Mouse (Mus musculus): ENCODE results near the gene Bola3. TPM values are rescaled to one million over a fixed set of nuclear protein-coding genes. Genes with fewer than 3 reads are reported as not detected.
A peak's percentile ranks its signal among the peaks of the same experiment; 100 is the strongest.

Bola3 gene
- polyA plus RNA-seq, 1 experiment from 2014 or later: 144 TPM

- Histone ChIP-seq H3K4me1 (ENCODE audit: control insufficient read depth, insufficient read depth, low read length) (no peaks in the 10 kb centered on the region), H3K4me2 (ENCODE audit: low read depth, low read length) (no peak overlapping the region), H3K4me3 (ENCODE audit: low read depth, low read length) (no peak overlapping the region), H3K9me3 (replicated peaks; ENCODE audit: control insufficient read depth, low read length) (no peaks in the 10 kb centered on the region), H3K9ac (replicated peaks; ENCODE audit: low read length) (no peak overlapping the region), H3K36me3 (replicated peaks; ENCODE audit: control insufficient read depth, insufficient read depth, low read depth, low read length) (peaks cover under 1% of the 10 kb centered on the region), H3K27ac (replicated peaks; ENCODE audit: low read depth, low read length) (no peak overlapping the region), H3K27me3 (ENCODE audit: control insufficient read depth, insufficient read depth, low read length) (no peaks in the 10 kb centered on the region)
- 73% methylated on average over 11 of the region's 11 CpGs for WGBS
- no peak for ATAC-seq (replicated peaks; ENCODE audit: insufficient number of reproducible peaks, low FRiP score, low TSS enrichment, low read depth)
- peak; percentile 23 for DNase-seq (ENCODE audit: low spot score)
These were observed 12.7 kb downstream of the Bola3 start for GRCm38 (mm10) chr6:83361523-83362248.

GRCm38 (mm10) chr6:83363075-83363474, 14.1 kb downstream of the Bola3 start:
- DNase-seq (ENCODE audit: low spot score) (no peak), ATAC-seq (replicated peaks; ENCODE audit: insufficient number of reproducible peaks, low FRiP score, low TSS enrichment, low read depth) (no peak)
- H3K27ac ChIP-seq (replicated peaks; ENCODE audit: low read depth, low read length): no peak overlapping the region
- H3K4me3 ChIP-seq (ENCODE audit: low read depth, low read length): no peak overlapping the region
- no peak overlapping the region for H3K9ac ChIP-seq (replicated peaks; ENCODE audit: low read length)
- no peaks in the 10 kb centered on the region for H3K27me3 ChIP-seq (ENCODE audit: control insufficient read depth, insufficient read depth, low read length)
- WGBS: 91% methylated on average over 12 of the region's 12 CpGs
- H3K4me2 ChIP-seq (ENCODE audit: low read depth, low read length): no peak overlapping the region
- peaks cover 6% of the 10 kb centered on the region for H3K36me3 ChIP-seq (replicated peaks; ENCODE audit: control insufficient read depth, insufficient read depth, low read depth, low read length)
- H3K9me3 ChIP-seq (replicated peaks; ENCODE audit: control insufficient read depth, low read length): no peaks in the 10 kb centered on the region
- no peaks in the 10 kb centered on the region for H3K4me1 ChIP-seq (ENCODE audit: control insufficient read depth, insufficient read depth, low read length)

GRCm38 (mm10) chr6:83370316-83370965, 21.5 kb downstream of the Bola3 start:
- no peak for ATAC-seq (replicated peaks; ENCODE audit: insufficient number of reproducible peaks, low FRiP score, low TSS enrichment, low read depth)
- H3K9ac ChIP-seq (replicated peaks; ENCODE audit: low read length): no peak overlapping the region
- H3K4me1 ChIP-seq (ENCODE audit: control insufficient read depth, insufficient read depth, low read length): no peaks in the 10 kb centered on the region
- H3K36me3 ChIP-seq (replicated peaks; ENCODE audit: control insufficient read depth, insufficient read depth, low read depth, low read length): peaks cover 27% of the 10 kb centered on the region
- no peak overlapping the region for H3K27ac ChIP-seq (replicated peaks; ENCODE audit: low read depth, low read length)
- no peaks in the 10 kb centered on the region for H3K9me3 ChIP-seq (replicated peaks; ENCODE audit: control insufficient read depth, low read length)
- 91% methylated on average over 21 of the region's 21 CpGs for WGBS
- DNase-seq (ENCODE audit: low spot score): no peak
- H3K27me3 ChIP-seq (ENCODE audit: control insufficient read depth, insufficient read depth, low read length): no peaks in the 10 kb centered on the region
- H3K4me3 ChIP-seq (ENCODE audit: low read depth, low read length): no peak overlapping the region
- no peak overlapping the region for H3K4me2 ChIP-seq (ENCODE audit: low read depth, low read length)

- DNase-seq (ENCODE audit: low spot score) (no peak), ATAC-seq (replicated peaks; ENCODE audit: insufficient number of reproducible peaks, low FRiP score, low TSS enrichment, low read depth) (no peak)
- no peak overlapping the region for H3K27ac ChIP-seq (replicated peaks; ENCODE audit: low read depth, low read length)
- no peaks in the 10 kb centered on the region for H3K4me1 ChIP-seq (ENCODE audit: control insufficient read depth, insufficient read depth, low read length)
- H3K4me2 ChIP-seq (ENCODE audit: low read depth, low read length): no peak overlapping the region
- no peaks in the 10 kb centered on the region for H3K27me3 ChIP-seq (ENCODE audit: control insufficient read depth, insufficient read depth, low read length)
- 86% methylated on average over 3 of the region's 3 CpGs for WGBS
- H3K4me3 ChIP-seq (ENCODE audit: low read depth, low read length): no peak overlapping the region
- peaks cover 27% of the 10 kb centered on the region for H3K36me3 ChIP-seq (replicated peaks; ENCODE audit: control insufficient read depth, insufficient read depth, low read depth, low read length)
- no peak overlapping the region for H3K9ac ChIP-seq (replicated peaks; ENCODE audit: low read length)
- H3K9me3 ChIP-seq (replicated peaks; ENCODE audit: control insufficient read depth, low read length): no peaks in the 10 kb centered on the region
These were observed 22.4 kb downstream of the Bola3 start for GRCm38 (mm10) chr6:83371350-83371749.

GRCm38 (mm10) chr6:83373704-83374300, 24.9 kb downstream of the Bola3 start:
- Histone ChIP-seq H3K4me1 (ENCODE audit: control insufficient read depth, insufficient read depth, low read length) (no peaks in the 10 kb centered on the region), H3K4me2 (ENCODE audit: low read depth, low read length) (no peak overlapping the region), H3K27ac (replicated peaks; ENCODE audit: low read depth, low read length) (no peak overlapping the region), H3K36me3 (replicated peaks; ENCODE audit: control insufficient read depth, insufficient read depth, low read depth, low read length) (peaks cover 14% of the 10 kb centered on the region), H3K27me3 (ENCODE audit: control insufficient read depth, insufficient read depth, low read length) (no peaks in the 10 kb centered on the region), H3K9me3 (replicated peaks; ENCODE audit: control insufficient read depth, low read length) (no peaks in the 10 kb centered on the region), H3K9ac (replicated peaks; ENCODE audit: low read length) (no peak overlapping the region), H3K4me3 (ENCODE audit: low read depth, low read length) (no peak overlapping the region)
- ATAC-seq (replicated peaks; ENCODE audit: insufficient number of reproducible peaks, low FRiP score, low TSS enrichment, low read depth): no peak
- no peak for DNase-seq (ENCODE audit: low spot score)
- WGBS: 89% methylated on average over 9 of the region's 9 CpGs

GRCm38 (mm10) chr6:83381510-83382491, 32.9 kb downstream of the Bola3 start:
- no peak overlapping the region for H3K4me2 ChIP-seq (ENCODE audit: low read depth, low read length)
- no peak for DNase-seq (ENCODE audit: low spot score)
- H3K9me3 ChIP-seq (replicated peaks; ENCODE audit: control insufficient read depth, low read length): no peaks in the 10 kb centered on the region
- peaks cover 2% of the 10 kb centered on the region for H3K36me3 ChIP-seq (replicated peaks; ENCODE audit: control insufficient read depth, insufficient read depth, low read depth, low read length)
- no peak overlapping the region for H3K9ac ChIP-seq (replicated peaks; ENCODE audit: low read length)
- no peak for ATAC-seq (replicated peaks; ENCODE audit: insufficient number of reproducible peaks, low FRiP score, low TSS enrichment, low read depth)
- no peak overlapping the region for H3K4me3 ChIP-seq (ENCODE audit: low read depth, low read length)
- H3K27ac ChIP-seq (replicated peaks; ENCODE audit: low read depth, low read length): no peak overlapping the region
- H3K4me1 ChIP-seq (ENCODE audit: control insufficient read depth, insufficient read depth, low read length): no peaks in the 10 kb centered on the region
- 82% methylated on average over 10 of the region's 10 CpGs for WGBS
- H3K27me3 ChIP-seq (ENCODE audit: control insufficient read depth, insufficient read depth, low read length): no peaks in the 10 kb centered on the region

- Histone ChIP-seq H3K4me1 (ENCODE audit: control insufficient read depth, insufficient read depth, low read length) (no peaks in the 10 kb centered on the region), H3K27me3 (ENCODE audit: control insufficient read depth, insufficient read depth, low read length) (no peaks in the 10 kb centered on the region), H3K4me3 (ENCODE audit: low read depth, low read length) (no peak overlapping the region), H3K9me3 (replicated peaks; ENCODE audit: control insufficient read depth, low read length) (no peaks in the 10 kb centered on the region), H3K27ac (replicated peaks; ENCODE audit: low read depth, low read length) (no peak overlapping the region), H3K9ac (replicated peaks; ENCODE audit: low read length) (no peak overlapping the region), H3K36me3 (replicated peaks; ENCODE audit: control insufficient read depth, insufficient read depth, low read depth, low read length) (peaks cover 2% of the 10 kb centered on the region; the same call in 1 of the 2 replicates), H3K4me2 (ENCODE audit: low read depth, low read length) (no peak overlapping the region)
- ATAC-seq (replicated peaks; ENCODE audit: insufficient number of reproducible peaks, low FRiP score, low TSS enrichment, low read depth): no peak
- 91% methylated on average over 9 of the region's 9 CpGs for WGBS
- DNase-seq (ENCODE audit: low spot score): no peak
These were observed 36.7 kb downstream of the Bola3 start for GRCm38 (mm10) chr6:83385569-83386090.
